Mouse (Mus musculus) lung, postnatal 0 days (tissue): ENCODE data around the gene Cdh13.

Experiments used
- CTCF ChIP-seq: IDR thresholded peaks from 2 replicates; pipeline ENCODE4 v1.5.1; 2016; ENCODE audit warnings: antibody characterized with exemption, mild to moderate bottlenecking
- EP300 ChIP-seq: IDR thresholded peaks from 2 replicates; pipeline ENCODE4 v1.6.1; 2016; ENCODE audit warnings: antibody characterized with exemption, mild to moderate bottlenecking, control low read depth

DNA sequence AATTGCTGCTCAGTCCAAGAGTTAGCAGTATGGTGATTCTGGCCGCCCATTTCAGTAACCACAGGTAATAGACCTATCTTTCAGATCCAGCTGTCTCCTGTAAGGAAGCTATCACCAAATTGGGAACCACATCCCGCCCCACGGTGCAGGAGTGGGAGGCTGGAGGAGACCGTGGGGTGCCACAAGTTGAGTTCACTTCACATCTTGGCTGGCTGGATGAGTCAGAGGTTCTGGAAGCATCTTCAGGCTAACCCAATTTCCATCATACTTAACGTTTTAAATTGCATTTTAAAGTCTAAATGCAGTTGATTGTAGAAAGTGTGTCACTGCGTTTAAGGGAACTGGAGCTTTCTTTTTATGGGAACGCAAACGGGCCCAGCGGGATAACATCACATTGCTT, 511.4 kb downstream of the Cdh13 start:
- no peak for TF ChIP-seq CTCF
- TF ChIP-seq EP300: no peak
